8 mouse cellular contexts compared by ENCODE assay signal in the genomic region with DNA sequence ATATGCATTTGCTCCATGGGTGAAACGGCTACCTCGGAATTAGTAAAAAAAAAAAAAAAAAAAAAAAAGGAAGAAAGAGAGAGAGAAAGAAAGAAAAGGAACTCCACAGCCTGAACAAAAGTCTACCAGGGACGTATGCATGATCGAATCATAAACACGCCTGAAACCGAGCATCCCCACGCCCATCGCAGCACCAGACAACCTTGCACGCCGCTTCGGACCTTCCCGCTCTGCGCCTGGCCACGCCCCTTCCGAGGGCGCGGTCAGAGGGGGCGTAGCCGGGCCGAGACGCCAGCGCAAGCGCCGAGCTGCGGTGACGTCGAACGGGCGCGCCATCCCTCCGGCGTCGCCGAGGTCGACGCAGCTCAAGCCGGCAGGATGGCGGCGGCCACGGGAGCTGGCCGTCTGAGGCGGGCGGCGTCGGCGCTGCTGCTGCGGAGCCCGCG. TPM values are rescaled to one million over a fixed set of nuclear protein-coding genes. Genes with fewer than 3 reads are reported as not detected.
DNase-seq lines count a peak whose midpoint lies in the region; ATAC-seq and TF ChIP-seq lines count a peak whose summit lies in the region.

A gene (minus strand): TSS at position 61 of the 446 bp plus-strand sequence.
A gene (plus strand): TSS at position 299 of the 446 bp plus-strand sequence.

- under 1% methylated on average over 45 of the region's 49 CpGs for WGBS in embryonic facial prominence, embryonic 13.5 days
- WGBS in kidney, adult 2 months: under 1% methylated on average over 49 of the region's 49 CpGs
- WGBS in limb, embryonic 12.5 days: under 1% methylated on average over 49 of the region's 49 CpGs
- under 1% methylated on average over 49 of the region's 49 CpGs for WGBS in midbrain, embryonic 15.5 days
- under 1% methylated on average over 49 of the region's 49 CpGs for WGBS in spleen, adult 2 months

- peak; percentile 11 for TF ChIP-seq POLR2A in kidney, adult 2 months (IDR thresholded peaks at IDR 0.05; ENCODE audit: low read depth, low read length)
- TF ChIP-seq POLR2A in spleen, adult 2 months (IDR thresholded peaks at IDR 0.05; ENCODE audit: low read depth, low read length): peak; percentile 35; the same call in 1 of the 2 replicates

- peak within 1 kb of the TSS; percentile 98 for H3K27ac ChIP-seq in embryonic facial prominence, embryonic 13.5 days
- H3K27ac ChIP-seq in kidney, adult 2 months (ENCODE audit: insufficient read depth, low read depth, low read length): peak within 1 kb of the TSS; percentile 100
- peak within 1 kb of the TSS; percentile 97 for H3K27ac ChIP-seq in limb, embryonic 12.5 days
- H3K27ac ChIP-seq in midbrain, embryonic 15.5 days: peak within 1 kb of the TSS; percentile 99
- peak within 1 kb of the TSS; percentile 99 for H3K27ac ChIP-seq in spleen, adult 2 months (ENCODE audit: insufficient read depth, low read length)

- H3K4me1 ChIP-seq in embryonic facial prominence, embryonic 13.5 days: peaks cover 31% of the 10 kb centered on the region
- 0 out of 2 replicates have a peak, but pooled peaks cover 4% of the 10 kb centered on the region for H3K4me1 ChIP-seq in kidney, adult 2 months (ENCODE audit: control insufficient read depth, insufficient read depth, low read length)
- H3K4me1 ChIP-seq in limb, embryonic 12.5 days (replicated peaks): peaks cover 19% of the 10 kb centered on the region
- H3K4me1 ChIP-seq in midbrain, embryonic 15.5 days: peaks cover 32% of the 10 kb centered on the region
- H3K4me1 ChIP-seq in spleen, adult 2 months (ENCODE audit: control insufficient read depth, insufficient read depth, insufficient read length): peaks cover 14% of the 10 kb centered on the region; the same call in 1 of the 2 replicates

- peak; percentile 97 for DNase-seq in 3134 (ENCODE audit: extremely low read depth, insufficient read length, low spot score)
- DNase-seq in adrenal gland, postnatal 36 days: peak; percentile 97 to 98
- peak; percentile 95 to 96 for DNase-seq in heart, adult 18-20 months
- DNase-seq in kidney, adult 2 months: peak; percentile 96
- peak; percentile 91 to 95 for DNase-seq in spleen, adult 2 months (ENCODE audit: low read depth in 1 of 2, low spot score in 2 of 2)

- H3K9ac ChIP-seq in embryonic facial prominence, embryonic 13.5 days: peak within 1 kb of the TSS; percentile 96
- H3K9ac ChIP-seq in limb, embryonic 12.5 days (replicated peaks): peak within 1 kb of the TSS; percentile 95
- peak within 1 kb of the TSS; percentile 95 for H3K9ac ChIP-seq in midbrain, embryonic 15.5 days

- H3K27me3 ChIP-seq in embryonic facial prominence, embryonic 13.5 days: no peaks in the 10 kb centered on the region
- H3K27me3 ChIP-seq in kidney, adult 2 months (replicated peaks; ENCODE audit: control insufficient read depth, insufficient read depth, low read length): no peaks in the 10 kb centered on the region
- no peaks in the 10 kb centered on the region for H3K27me3 ChIP-seq in limb, embryonic 12.5 days
- no peaks in the 10 kb centered on the region for H3K27me3 ChIP-seq in midbrain, embryonic 15.5 days (replicated peaks)
- H3K27me3 ChIP-seq in spleen, adult 2 months (ENCODE audit: control insufficient read depth, insufficient read depth, low read length): no peaks in the 10 kb centered on the region

- peak within 1 kb of the TSS; percentile 93 for H3K4me3 ChIP-seq in embryonic facial prominence, embryonic 13.5 days
- peak within 1 kb of the TSS; percentile 98 for H3K4me3 ChIP-seq in kidney, adult 2 months (ENCODE audit: insufficient read depth, low read depth, low read length)
- H3K4me3 ChIP-seq in limb, embryonic 12.5 days (replicated peaks): peak within 1 kb of the TSS; percentile 99
- H3K4me3 ChIP-seq in midbrain, embryonic 15.5 days: peak within 1 kb of the TSS; percentile 97
- peak within 1 kb of the TSS; percentile 99 for H3K4me3 ChIP-seq in spleen, adult 2 months (ENCODE audit: extremely low read depth, insufficient read depth, insufficient read length)

- no peaks in the 10 kb centered on the region for H3K9me3 ChIP-seq in embryonic facial prominence, embryonic 13.5 days
- no peaks in the 10 kb centered on the region for H3K9me3 ChIP-seq in limb, embryonic 12.5 days
- no peaks in the 10 kb centered on the region for H3K9me3 ChIP-seq in midbrain, embryonic 15.5 days

- ATAC-seq in embryonic facial prominence, embryonic 13.5 days (ENCODE audit: insufficient number of reproducible peaks, insufficient read depth, low FRiP score, low TSS enrichment, low read depth): peak; percentile 86
- ATAC-seq in limb, embryonic 12.5 days (ENCODE audit: insufficient number of reproducible peaks, insufficient read depth, low FRiP score, low TSS enrichment, low read depth): peak; percentile 83
- ATAC-seq in midbrain, embryonic 15.5 days (replicated peaks): peak; percentile 90

- H3K36me3 ChIP-seq in embryonic facial prominence, embryonic 13.5 days: peaks cover 49% of the 10 kb centered on the region
- H3K36me3 ChIP-seq in kidney, adult 2 months (ENCODE audit: control insufficient read depth, insufficient read depth, low read length): no peaks in the 10 kb centered on the region; the same call in 1 of the 2 replicates
- peaks cover 47% of the 10 kb centered on the region for H3K36me3 ChIP-seq in limb, embryonic 12.5 days
- H3K36me3 ChIP-seq in midbrain, embryonic 15.5 days (replicated peaks): peaks cover 22% of the 10 kb centered on the region
- H3K36me3 ChIP-seq in spleen, adult 2 months (ENCODE audit: control insufficient read depth, insufficient read depth, low read length): peaks cover 11% of the 10 kb centered on the region; the same call in 1 of the 2 replicates

- H3K4me2 ChIP-seq in embryonic facial prominence, embryonic 13.5 days: peak within 1 kb of the TSS; percentile 83
- peak within 1 kb of the TSS; percentile 95 for H3K4me2 ChIP-seq in limb, embryonic 12.5 days
- peak within 1 kb of the TSS; percentile 78 for H3K4me2 ChIP-seq in midbrain, embryonic 15.5 days

- TF ChIP-seq CTCF in kidney, adult 2 months (conservative IDR thresholded peaks at IDR 0.05; ENCODE audit: insufficient read depth, insufficient read length, low read depth, low read length): no peak
- TF ChIP-seq CTCF in spleen, adult 2 months (IDR thresholded peaks at IDR 0.05; ENCODE audit: extremely low read depth, insufficient read depth, insufficient read length, insufficient replicate concordance): no peak

RNA-seq across cellular contexts. Expression of the first gene that starts in this region (rescaled TPM):
- total RNA-seq in adrenal gland, postnatal 36 days (2021): 10 to 100 TPM; 30.0 to 33.3 TPM
- 63.6 and 65.7 TPM in 2 replicates for polyA plus RNA-seq in embryonic facial prominence, embryonic 13.5 days (2015; fragmentation: Nextera tagmentation; extraction: Ambion mirVana)
- total RNA-seq in heart, adult 18-20 months (2021): 10 to 100 TPM in 1 of 2 experiments, 1 to 10 TPM in 1; 9.9 to 11.3 TPM
- polyA plus RNA-seq in kidney, adult 2 months (2012; rRNA removed): 13.4 TPM in 2 replicates
- 87.9 and 91.5 TPM in 2 replicates for polyA plus RNA-seq in limb, embryonic 12.5 days (2016; fragmentation: Nextera tagmentation; extraction: Ambion mirVana)
- polyA plus RNA-seq in midbrain, embryonic 15.5 days (2015; fragmentation: Nextera tagmentation; extraction: Ambion mirVana): 53.3 and 57.5 TPM in 2 replicates
- polyA plus RNA-seq in spleen, adult 2 months (2012; rRNA removed): 27.2 and 28.0 TPM in 2 replicates

RNA-seq across cellular contexts. Expression of the second gene that starts in this region (rescaled TPM):
- 100 to 1,000 TPM; 612 to 984 TPM for total RNA-seq in adrenal gland, postnatal 36 days (2021)
- polyA plus RNA-seq in embryonic facial prominence, embryonic 13.5 days (2015; fragmentation: Nextera tagmentation; extraction: Ambion mirVana): 101 and 106 TPM in 2 replicates
- 100 to 1,000 TPM; 207 to 210 TPM for total RNA-seq in heart, adult 18-20 months (2021)
- polyA plus RNA-seq in kidney, adult 2 months (2012; rRNA removed): 355 and 370 TPM in 2 replicates
- 117 and 128 TPM in 2 replicates for polyA plus RNA-seq in limb, embryonic 12.5 days (2016; fragmentation: Nextera tagmentation; extraction: Ambion mirVana)
- 75.4 and 78.4 TPM in 2 replicates for polyA plus RNA-seq in midbrain, embryonic 15.5 days (2015; fragmentation: Nextera tagmentation; extraction: Ambion mirVana)
- 77.5 and 79.7 TPM in 2 replicates for polyA plus RNA-seq in spleen, adult 2 months (2012; rRNA removed)

Comparison
In these comparisons a context has a peak if more than half of its experiments do, and no peak if none do; other contexts are left out.
1. Peak in every context shown above with its lines: DNase-seq, ATAC-seq, H3K4me3 ChIP-seq and H3K27ac ChIP-seq.